Mouse (Mus musculus) limb, embryonic 15.5 days (tissue): ENCODE data around the gene Lrrc29. TPM values are rescaled to one million over a fixed set of nuclear protein-coding genes. Genes with fewer than 3 reads are reported as not detected.

Experiments used
- ATAC-seq: fragments of 200-750 bp; cut with Nextera tagmentation; 2 replicates; pipeline ENCODE4 v1.8.0; 2017; ENCODE audit warnings: low read depth, moderate TSS enrichment; ENCODE audit not compliant: insufficient number of reproducible peaks, low FRiP score, low TSS enrichment
- H3K27ac ChIP-seq: fragments of 300-500 bp; sonication (generic); 2 replicates; pipeline ENCODE4 v1.5.1; 2015; ENCODE audit warnings: moderate library complexity, mild to moderate bottlenecking, inconsistent platforms
- H3K27me3 ChIP-seq: fragments of 300-500 bp; sonication (generic); 2 replicates; pipeline ENCODE4 v1.6.1; 2015; ENCODE audit warnings: inconsistent platforms
- H3K36me3 ChIP-seq: fragments of 300-500 bp; sonication (generic); 2 replicates; pipeline ENCODE4 v1.6.1; 2015; ENCODE audit warnings: inconsistent platforms
- H3K4me1 ChIP-seq: fragments of 300-500 bp; sonication (generic); 2 replicates; pipeline ENCODE4 v1.6.1; 2015; ENCODE audit warnings: inconsistent platforms
- H3K4me2 ChIP-seq: fragments of 300-500 bp; sonication (generic); 2 replicates; pipeline ENCODE4 v1.6.1; 2015; ENCODE audit warnings: mild to moderate bottlenecking, inconsistent platforms
- H3K4me3 ChIP-seq: fragments of 300-500 bp; sonication (generic); 2 replicates; pipeline ENCODE4 v1.5.1; 2015; ENCODE audit warnings: mild to moderate bottlenecking, inconsistent platforms
- H3K9ac ChIP-seq: fragments of 300-500 bp; sonication (generic); 2 replicates; pipeline ENCODE4 v1.6.1; 2015; ENCODE audit warnings: inconsistent platforms
- H3K9me3 ChIP-seq: fragments of 300-500 bp; sonication (generic); 2 replicates; pipeline ENCODE4 v1.6.1; 2016; ENCODE audit warnings: inconsistent platforms
- WGBS: fragments of 180-500 bp; shearing (Covaris S2); methylation state at CpG from one replicate; pipeline ENCODE4 v1.1.7; 2015; 5-methylcytosine and 5-hydroxymethylcytosine counted together
- polyA plus RNA-seq: library from polyadenylated mRNA; unstranded; fragments of >200 nt; fragmentation: Nextera tagmentation; extraction: Ambion mirVana; gene quantifications from 2 replicates; pipeline ENCODE4 v1.2.1, GENCODE M21; 2015

Lrrc29 gene
- polyA plus RNA-seq, 1 experiment from 2014 or later, result 1.7 TPM

DNA sequence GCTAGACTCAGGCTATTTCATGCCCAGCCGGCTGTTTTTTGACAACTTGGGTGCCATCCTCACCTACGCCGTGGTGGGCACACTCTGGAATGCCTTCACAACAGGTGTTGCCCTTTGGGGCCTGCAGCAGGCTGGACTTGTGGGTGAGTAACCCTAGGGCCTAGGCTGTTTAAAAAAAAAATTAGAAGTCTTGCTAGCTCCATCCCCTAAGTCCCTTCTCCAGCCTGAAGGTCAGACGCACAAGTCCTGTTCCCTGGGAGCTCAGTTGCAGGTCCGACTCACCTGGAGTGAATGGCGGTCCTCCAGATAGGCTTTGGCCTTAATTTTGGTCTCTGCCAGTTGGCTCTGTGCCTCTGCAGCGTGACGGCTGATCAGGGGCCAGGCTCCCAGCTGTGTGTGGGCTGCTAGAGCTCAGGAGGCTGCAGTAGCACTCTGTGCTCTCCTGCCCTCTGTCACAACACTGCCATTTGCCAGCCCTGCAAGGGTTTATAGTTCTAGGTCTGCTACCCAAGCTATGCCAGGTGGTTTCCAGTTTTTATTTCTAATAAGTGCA lies 27.6 kb upstream of the Lrrc29 start:
- H3K4me2 ChIP-seq, result no peak overlapping the region
- H3K4me3 ChIP-seq, result no peak overlapping the region
- H3K36me3 ChIP-seq, result peaks cover 12% of the 10 kb centered on the region
- H3K9ac ChIP-seq, result no peak overlapping the region
- H3K27ac ChIP-seq, result no peak overlapping the region
- ATAC-seq, result no peak
- 63% methylated on average over 8 of the region's 8 CpGs for WGBS
- H3K27me3 ChIP-seq, result no peaks in the 10 kb centered on the region
- no peaks in the 10 kb centered on the region for H3K9me3 ChIP-seq
- H3K4me1 ChIP-seq, result peaks cover 32% of the 10 kb centered on the region

DNA sequence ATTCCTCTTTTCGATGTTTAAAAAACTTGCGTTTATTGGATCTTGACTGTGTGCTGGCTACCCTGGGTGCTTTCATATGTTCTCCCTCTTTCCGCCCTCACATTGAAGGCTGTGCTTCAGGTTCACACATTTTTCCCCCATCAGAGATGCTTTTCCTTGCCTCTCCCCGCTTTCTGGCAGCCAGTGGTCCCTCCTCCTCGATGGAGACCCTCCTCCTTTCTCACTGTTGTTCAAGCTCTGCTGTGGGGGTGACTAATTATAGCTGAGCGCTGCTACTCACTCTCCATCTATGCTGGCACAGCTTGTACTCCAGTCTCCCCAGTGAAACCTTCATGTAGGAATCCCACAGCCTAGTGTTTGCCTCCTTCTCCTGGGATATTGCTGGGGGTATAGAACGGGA lies 24.1 kb upstream of the Lrrc29 start:
- H3K36me3 ChIP-seq, result no peaks in the 10 kb centered on the region
- no peak overlapping the region for H3K27ac ChIP-seq
- peak overlapping the region; percentile 61 for H3K4me3 ChIP-seq
- H3K9ac ChIP-seq, result no peak overlapping the region
- peaks cover 54% of the 10 kb centered on the region for H3K4me1 ChIP-seq
- no peak for ATAC-seq
- H3K9me3 ChIP-seq, result no peaks in the 10 kb centered on the region
- no peaks in the 10 kb centered on the region for H3K27me3 ChIP-seq
- H3K4me2 ChIP-seq, result peak overlapping the region; percentile 98
- 32% methylated on average over 7 of the region's 7 CpGs for WGBS

DNA sequence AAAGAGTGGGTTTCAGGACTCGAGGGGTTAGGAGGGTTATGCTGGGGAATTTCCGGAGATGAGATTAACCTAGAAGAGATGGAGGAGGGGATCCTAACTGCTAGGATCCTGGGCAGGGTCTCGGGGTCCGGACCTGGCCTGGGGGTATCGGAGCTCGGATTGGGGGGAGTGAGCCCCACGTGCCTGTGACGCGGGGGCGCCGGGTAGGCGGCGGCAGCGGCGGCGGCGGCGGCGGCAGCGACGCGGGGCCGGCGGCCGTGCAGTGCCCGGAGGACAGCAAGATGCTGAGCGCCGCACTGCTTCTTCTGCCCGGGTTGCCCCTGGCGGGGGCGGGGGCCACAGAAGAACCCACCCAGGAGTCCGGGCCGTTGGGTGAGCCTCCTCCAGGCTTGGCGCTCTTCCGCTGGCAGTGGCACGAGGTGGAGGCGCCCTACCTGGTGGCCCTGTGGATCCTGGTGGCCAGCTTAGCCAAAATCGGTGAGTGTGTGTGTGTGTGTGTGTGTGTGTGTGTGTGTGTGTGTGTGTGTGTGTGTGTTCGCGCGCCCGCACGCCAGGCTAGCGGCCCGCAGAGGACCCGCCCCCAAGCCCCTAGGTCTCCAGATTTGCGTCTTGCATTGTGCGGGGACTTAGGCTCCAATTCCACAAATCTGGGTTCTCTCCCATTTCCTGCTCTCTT lies 23.2 kb upstream of the Lrrc29 start:
- WGBS, result 1% methylated on average over 41 of the region's 48 CpGs
- Histone ChIP-seq H3K27me3 (no peaks in the 10 kb centered on the region), H3K9ac (peak overlapping the region; percentile 67), H3K9me3 (no peaks in the 10 kb centered on the region), H3K27ac (peak overlapping the region; percentile 82), H3K4me3 (peak overlapping the region; percentile 61), H3K4me2 (peak overlapping the region; percentile 98), H3K36me3 (no peaks in the 10 kb centered on the region), H3K4me1 (peaks cover 53% of the 10 kb centered on the region)
- ATAC-seq, result no peak

DNA sequence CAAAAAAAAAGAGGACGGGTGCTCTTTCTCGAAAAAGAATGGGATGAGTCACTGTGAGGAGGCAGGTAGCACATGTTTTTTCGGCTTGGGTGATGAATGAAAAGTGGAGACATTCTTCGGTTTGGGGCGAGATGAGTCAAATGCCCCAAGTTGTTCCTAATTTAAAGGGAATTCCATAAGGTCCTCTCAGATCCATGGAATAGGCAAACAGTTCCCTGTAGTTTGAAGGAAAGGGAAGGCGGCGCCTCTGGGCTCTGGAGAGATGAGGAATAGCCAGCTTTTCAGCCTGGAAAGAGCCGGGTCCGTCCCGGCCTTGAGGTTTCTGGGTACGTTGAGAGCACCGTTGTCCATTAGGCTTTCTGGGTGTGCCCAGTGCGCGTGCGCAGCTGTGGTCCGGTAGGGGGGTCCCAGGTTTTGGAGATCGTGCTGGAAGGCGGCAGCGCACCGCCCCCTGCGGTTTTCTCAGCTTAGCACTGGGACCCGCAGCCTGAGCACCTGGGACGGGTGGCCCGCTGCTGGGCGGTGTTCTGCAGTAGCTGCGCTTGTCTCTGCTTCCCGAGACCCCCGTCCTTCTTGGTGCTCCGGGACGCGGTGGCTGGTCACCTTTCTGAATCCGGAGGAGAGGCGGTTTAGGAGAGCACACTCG lies 22.5 kb upstream of the Lrrc29 start, which contains the start of gene Slc9a5:
TSS of gene Slc9a5 (plus strand) at position 394 of the 646 bp plus-strand sequence.
- 0% methylated on average over 34 of the region's 34 CpGs for WGBS
- ATAC-seq, result no peak

DNA sequence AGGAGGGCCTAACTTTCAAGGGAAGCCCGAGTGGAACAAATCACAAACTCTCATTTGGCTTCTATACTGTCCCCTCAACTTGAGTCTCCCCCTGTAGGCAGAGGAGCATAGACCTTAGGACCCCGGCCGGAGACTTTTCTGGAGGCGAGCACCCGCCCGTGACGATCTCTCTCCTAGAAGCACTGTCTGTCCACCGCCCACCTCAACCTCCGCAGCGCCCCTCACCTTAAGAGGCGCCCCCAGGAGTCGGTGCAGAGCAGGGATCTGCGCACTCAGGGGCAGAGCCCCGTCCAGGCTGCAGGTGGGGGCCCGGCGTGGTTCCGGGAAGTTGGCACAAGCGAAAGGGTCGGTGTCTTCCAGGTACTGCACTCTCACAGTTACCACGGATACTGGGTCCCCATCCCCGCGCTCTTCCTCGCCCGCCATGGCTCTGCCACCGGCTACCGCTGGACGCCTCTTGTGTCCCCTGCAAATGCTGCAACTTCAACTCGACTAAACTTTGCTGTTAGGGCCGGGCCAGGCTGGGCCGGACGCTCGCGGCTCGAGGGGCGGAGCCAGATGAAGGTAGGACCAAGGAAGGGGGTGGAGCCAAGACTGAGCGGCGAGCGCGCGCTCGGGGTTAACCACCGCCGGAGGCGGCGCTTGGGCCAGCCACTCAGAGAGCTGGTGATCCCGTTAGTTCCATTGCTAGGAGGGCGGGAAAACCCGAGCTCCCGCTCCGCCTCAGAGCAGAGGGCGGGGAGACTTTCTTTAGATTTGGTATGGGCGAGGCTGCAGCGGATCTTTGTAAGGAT lies 21.5 kb upstream of the Lrrc29 start, which contains the start of gene Fhod1:
TSS of gene Fhod1 (minus strand) at position 526 of the 794 bp plus-strand sequence.
- H3K4me1 ChIP-seq, result peaks cover 51% of the 10 kb centered on the region
- under 1% methylated on average over 53 of the region's 53 CpGs for WGBS
- peak within 1 kb of the TSS; percentile 85 for H3K27ac ChIP-seq
- peak within 1 kb of the TSS; percentile 61 for H3K4me3 ChIP-seq
- H3K27me3 ChIP-seq, result no peaks in the 10 kb centered on the region
- peak; percentile 91 for ATAC-seq
- H3K4me2 ChIP-seq, result peak within 1 kb of the TSS; percentile 98
- H3K9ac ChIP-seq, result peak within 1 kb of the TSS; percentile 67
- H3K36me3 ChIP-seq, result no peaks in the 10 kb centered on the region
- no peaks in the 10 kb centered on the region for H3K9me3 ChIP-seq

More for the DNA sequence above, 22.5 kb upstream of the Lrrc29 start, which contains the start of gene Slc9a5:
- peaks cover 52% of the 10 kb centered on the region for H3K4me1 ChIP-seq
- H3K9ac ChIP-seq, result peak within 1 kb of the TSS; percentile 67
- H3K36me3 ChIP-seq, result no peaks in the 10 kb centered on the region
- H3K27ac ChIP-seq, result peak within 1 kb of the TSS; percentile 85
- H3K9me3 ChIP-seq, result no peaks in the 10 kb centered on the region
- peak within 1 kb of the TSS; percentile 98 for H3K4me2 ChIP-seq
- peak within 1 kb of the TSS; percentile 61 for H3K4me3 ChIP-seq
- H3K27me3 ChIP-seq, result no peaks in the 10 kb centered on the region

DNA sequence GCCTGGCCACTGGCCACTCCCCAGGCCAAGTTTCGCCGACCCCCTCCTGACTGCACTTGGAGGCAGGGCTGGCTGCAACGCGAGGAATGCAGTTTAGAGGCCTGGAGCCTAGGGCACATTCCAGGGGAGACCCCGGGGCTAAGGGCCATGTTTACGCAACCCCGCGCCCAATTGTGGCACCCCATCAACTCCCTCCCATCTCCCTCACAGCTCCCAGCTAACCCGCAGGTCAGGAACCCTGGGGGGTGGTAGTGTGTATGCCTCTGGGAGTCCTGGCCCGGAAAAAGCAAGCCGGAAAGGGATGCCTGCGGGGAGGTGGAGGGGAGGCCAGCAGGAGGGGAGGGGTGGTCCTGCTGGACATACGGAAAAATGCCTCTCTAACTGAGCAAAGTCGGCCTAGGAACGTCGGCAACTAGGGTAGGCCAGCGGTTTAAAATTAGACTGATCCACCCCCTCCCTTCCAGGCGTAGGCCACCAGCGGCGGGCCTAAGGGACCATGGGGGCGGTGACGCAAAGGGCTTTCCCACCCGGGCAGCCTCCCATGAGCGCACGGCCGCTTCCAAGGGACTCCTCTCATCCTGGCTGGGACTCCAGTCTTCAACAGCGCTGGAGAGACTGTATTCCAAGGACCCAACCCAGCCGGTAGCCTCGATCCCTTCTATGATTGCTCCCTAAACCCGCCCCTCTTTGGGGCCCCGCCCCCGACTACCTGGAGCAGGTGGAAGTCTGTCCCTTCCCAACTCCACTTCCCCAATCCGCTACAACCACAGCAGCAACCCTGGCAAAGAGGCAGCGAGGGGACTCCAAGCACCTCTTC lies 20.7 kb upstream of the Lrrc29 start:
- peak overlapping the region; percentile 61 for H3K4me3 ChIP-seq
- no peaks in the 10 kb centered on the region for H3K36me3 ChIP-seq
- no peaks in the 10 kb centered on the region for H3K9me3 ChIP-seq
- H3K4me1 ChIP-seq, result peaks cover 51% of the 10 kb centered on the region
- peak overlapping the region; percentile 85 for H3K27ac ChIP-seq
- H3K9ac ChIP-seq, result peak overlapping the region; percentile 60
- ATAC-seq, result peak; percentile 0; the same call in 1 of the 2 replicates
- peak overlapping the region; percentile 98 for H3K4me2 ChIP-seq
- WGBS, result 3% methylated on average over 34 of the region's 34 CpGs
- no peaks in the 10 kb centered on the region for H3K27me3 ChIP-seq

DNA sequence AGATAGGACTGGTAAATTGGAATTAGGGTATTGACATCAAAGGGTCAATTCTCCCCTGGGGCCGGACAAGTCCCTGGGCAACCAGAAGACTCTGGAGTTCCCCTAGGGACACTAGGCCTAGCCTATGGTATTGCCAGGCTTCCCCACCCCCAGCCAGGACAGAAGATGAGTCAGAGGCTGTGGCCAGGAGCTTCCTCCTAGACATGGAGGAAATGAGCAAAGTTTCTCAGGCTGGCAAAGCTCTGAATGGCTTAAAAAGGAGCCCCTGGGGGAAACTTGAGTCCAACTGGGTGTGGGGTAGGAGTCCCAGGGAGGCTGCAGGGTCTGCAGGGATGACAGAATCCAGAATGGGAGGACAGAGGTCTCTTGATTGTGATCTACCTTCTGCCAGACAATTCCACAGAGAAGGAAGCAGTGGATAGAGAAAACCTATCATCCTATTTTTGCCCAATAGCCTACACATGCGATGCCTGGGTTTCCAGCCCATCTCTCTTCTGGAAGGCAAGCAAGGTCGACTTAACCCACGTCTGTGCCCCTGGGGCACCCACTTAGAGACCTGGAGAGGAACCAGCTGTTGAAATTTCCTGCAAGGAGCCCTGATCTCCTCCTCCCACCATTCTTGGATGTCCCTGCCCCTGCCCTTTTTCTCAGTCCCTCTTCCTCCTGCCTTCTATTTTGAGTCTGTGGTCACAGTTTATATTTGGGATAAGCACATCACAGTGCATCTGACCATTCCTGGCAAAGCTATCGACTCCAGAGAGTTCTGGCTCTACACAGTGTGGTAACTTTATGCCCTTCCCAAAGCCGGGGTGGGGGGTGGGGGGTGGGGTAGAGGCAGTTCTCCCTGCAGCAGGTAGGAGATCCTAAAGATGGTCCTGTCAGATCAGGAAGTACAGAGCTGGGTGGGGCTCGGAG lies 19.2 kb upstream of the Lrrc29 start:
- H3K4me2 ChIP-seq, result no peak overlapping the region
- peak overlapping the region; percentile 22 for H3K27ac ChIP-seq
- no peaks in the 10 kb centered on the region for H3K36me3 ChIP-seq
- H3K4me3 ChIP-seq, result no peak overlapping the region
- WGBS, result 51% methylated on average over 7 of the region's 7 CpGs
- no peak for ATAC-seq
- H3K9me3 ChIP-seq, result no peaks in the 10 kb centered on the region
- no peak overlapping the region for H3K9ac ChIP-seq
- H3K27me3 ChIP-seq, result no peaks in the 10 kb centered on the region
- H3K4me1 ChIP-seq, result peaks cover 54% of the 10 kb centered on the region

DNA sequence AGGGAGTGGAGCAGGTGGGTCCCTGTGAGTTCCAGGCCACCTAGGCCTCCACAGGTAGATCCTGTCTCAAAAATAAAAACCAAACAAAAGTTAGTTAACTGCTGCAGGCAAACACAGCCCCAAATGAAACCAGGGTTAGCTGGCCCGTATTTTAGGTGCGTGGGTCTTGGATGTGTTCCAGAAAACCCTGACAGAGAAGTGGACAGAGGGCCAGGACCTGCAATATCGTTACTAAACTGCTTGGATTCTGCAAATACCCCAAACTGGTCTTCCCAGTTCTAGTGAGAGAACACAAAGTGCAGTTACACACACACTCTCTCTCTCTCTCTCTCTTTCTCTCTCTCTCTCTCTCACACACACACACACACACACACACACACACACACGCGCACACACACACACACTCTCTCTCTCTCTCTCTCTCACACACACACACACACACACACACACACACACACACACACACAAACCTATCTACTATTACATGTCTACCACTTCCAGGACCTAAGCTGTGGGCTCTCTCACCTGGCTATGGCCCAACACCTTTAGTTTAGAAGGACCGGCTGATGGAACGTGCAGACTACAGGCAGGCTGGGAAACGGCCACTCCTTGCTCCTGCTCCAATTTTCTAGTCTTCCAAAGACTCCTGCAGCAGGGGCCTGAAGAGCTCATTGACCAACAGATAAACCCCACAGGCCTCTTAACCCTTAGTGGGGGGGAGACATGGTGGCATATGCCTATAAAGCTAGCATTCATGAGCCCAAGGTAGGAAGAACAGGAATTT lies 17.9 kb upstream of the Lrrc29 start:
- Histone ChIP-seq H3K27ac (no peak overlapping the region; the same call in 1 of the 2 replicates), H3K4me1 (peaks cover 47% of the 10 kb centered on the region), H3K36me3 (no peaks in the 10 kb centered on the region), H3K9me3 (no peaks in the 10 kb centered on the region), H3K4me2 (no peak overlapping the region), H3K27me3 (no peaks in the 10 kb centered on the region), H3K4me3 (no peak overlapping the region), H3K9ac (no peak overlapping the region)
- 67% methylated on average over 8 of the region's 8 CpGs for WGBS
- ATAC-seq, result no peak

DNA sequence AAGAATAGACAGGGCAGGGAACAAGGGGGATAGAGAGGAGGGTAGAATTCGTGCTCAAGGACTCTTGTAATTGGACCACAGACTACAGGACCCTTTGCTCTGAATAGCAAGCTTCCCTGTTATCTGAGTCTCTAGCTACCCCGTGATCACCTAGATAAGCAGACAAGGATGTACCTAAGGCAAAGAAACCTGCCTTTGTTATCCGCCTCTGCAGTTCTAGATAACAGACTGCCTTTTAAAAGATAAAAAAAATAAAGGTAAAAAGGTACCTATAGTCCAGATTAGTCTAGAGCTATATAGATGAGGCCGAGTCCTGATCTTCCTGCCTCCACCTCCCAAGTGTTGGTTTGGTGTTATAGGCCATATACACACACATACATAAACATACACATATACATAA lies 16.7 kb upstream of the Lrrc29 start:
- Histone ChIP-seq H3K4me2 (no peak overlapping the region), H3K27ac (no peak overlapping the region), H3K36me3 (peaks cover 7% of the 10 kb centered on the region), H3K4me1 (peaks cover 45% of the 10 kb centered on the region), H3K4me3 (no peak overlapping the region), H3K27me3 (no peaks in the 10 kb centered on the region), H3K9ac (no peak overlapping the region), H3K9me3 (no peaks in the 10 kb centered on the region)
- no peak for ATAC-seq
- 85% methylated on average over 4 of the region's 4 CpGs for WGBS

DNA sequence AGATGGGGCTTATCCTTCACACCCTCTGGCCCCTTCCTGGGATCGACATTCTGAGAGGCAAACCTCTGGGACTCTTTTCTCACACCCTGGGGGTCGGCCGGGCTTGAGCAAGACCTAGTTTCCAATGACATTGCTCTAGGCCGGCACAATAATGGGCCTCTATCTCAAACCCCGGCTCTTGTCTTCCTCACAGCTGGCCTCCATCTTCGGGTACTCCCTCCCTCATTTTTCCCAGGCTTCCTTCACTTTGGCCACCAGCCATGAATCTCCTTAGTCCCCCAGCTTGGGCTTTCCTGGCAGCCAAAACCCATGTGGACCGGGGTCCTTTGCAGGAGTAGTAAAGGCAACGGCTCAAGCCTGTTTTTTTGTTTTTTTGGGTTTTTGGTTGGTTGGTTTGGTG lies 15.3 kb upstream of the Lrrc29 start:
- Histone ChIP-seq H3K36me3 (peaks cover 19% of the 10 kb centered on the region), H3K9ac (no peak overlapping the region), H3K4me3 (no peak overlapping the region), H3K4me2 (no peak overlapping the region), H3K4me1 (peaks cover 36% of the 10 kb centered on the region), H3K9me3 (no peaks in the 10 kb centered on the region), H3K27ac (no peak overlapping the region; the same call in 1 of the 2 replicates), H3K27me3 (no peaks in the 10 kb centered on the region)
- 41% methylated on average over 8 of the region's 8 CpGs for WGBS
- ATAC-seq, result no peak
